Mouse (Mus musculus): ENCODE measurements around the gene Fgd1. TPM values are rescaled to one million over a fixed set of nuclear protein-coding genes. Genes with fewer than 3 reads are reported as not detected.

Fgd1 gene
- 1.8 and 2.2 TPM in 2 replicates for polyA plus RNA-seq (2015; fragmentation: Nextera tagmentation; extraction: Ambion mirVana)

- H3K4me1 ChIP-seq (replicated peaks), result no peaks in the 10 kb centered on the region
- peak within 1 kb of the TSS; percentile 66 for H3K4me2 ChIP-seq
- WGBS (ENCODE audit: insufficient replicate concordance), result 84% methylated on average over 8 of the region's 8 CpGs
- peak within 1 kb of the TSS; percentile 64 for H3K9ac ChIP-seq
- H3K36me3 ChIP-seq, result no peaks in the 10 kb centered on the region
- H3K27me3 ChIP-seq, result peaks cover 47% of the 10 kb centered on the region
- no peaks in the 10 kb centered on the region for H3K9me3 ChIP-seq (replicated peaks)
- peak within 1 kb of the TSS; percentile 23; the same call in 1 of the 2 replicates for H3K27ac ChIP-seq
- peak within 1 kb of the TSS; percentile 60 for H3K4me3 ChIP-seq (replicated peaks)
- DNase-seq (no peak), ATAC-seq (ENCODE audit: low read depth) (no peak)
Measured at GRCm38 (mm10) chrX:151045850-151046249, at the start of gene Fgd1. Gene Fgd1 (plus strand): TSS chrX:151046150.

- Histone ChIP-seq H3K4me3 (replicated peaks) (no peak overlapping the region), H3K9me3 (replicated peaks) (no peaks in the 10 kb centered on the region), H3K4me2 (no peak overlapping the region), H3K36me3 (peaks cover 64% of the 10 kb centered on the region), H3K9ac (no peak overlapping the region), H3K4me1 (replicated peaks) (no peaks in the 10 kb centered on the region), H3K27me3 (no peaks in the 10 kb centered on the region), H3K27ac (no peak overlapping the region)
- no peak for DNase-seq
- no peak for ATAC-seq (ENCODE audit: low read depth)
- 65% methylated on average over 3 of the region's 3 CpGs for WGBS (ENCODE audit: insufficient replicate concordance)
Measured at GRCm38 (mm10) chrX:150996775-150997174, 49.2 kb upstream of the Fgd1 start.

- Histone ChIP-seq H3K27me3 (no peaks in the 10 kb centered on the region), H3K4me3 (replicated peaks) (peak within 1 kb of the TSS; percentile 64), H3K27ac (peak within 1 kb of the TSS; percentile 34; the same call in 1 of the 2 replicates), H3K9me3 (replicated peaks) (no peaks in the 10 kb centered on the region), H3K4me2 (peak within 1 kb of the TSS; percentile 68), H3K4me1 (replicated peaks) (peaks cover 19% of the 10 kb centered on the region), H3K9ac (peak within 1 kb of the TSS; percentile 66), H3K36me3 (peaks cover 7% of the 10 kb centered on the region; the same call in 1 of the 2 replicates)
- peak; percentile 85 for DNase-seq
- WGBS (ENCODE audit: insufficient replicate concordance), result 14% methylated on average over 43 of the region's 43 CpGs
- ATAC-seq (ENCODE audit: low read depth), result peak; percentile 95
Measured at GRCm38 (mm10) chrX:151016938-151017877, 28.7 kb upstream of the Fgd1 start, which contains the start of gene Gnl3l. Gene Gnl3l (minus strand): TSS chrX:151017322.

- Histone ChIP-seq H3K4me3 (replicated peaks) (peak overlapping the region; percentile 64), H3K4me1 (replicated peaks) (peaks cover 19% of the 10 kb centered on the region), H3K36me3 (peaks cover 7% of the 10 kb centered on the region; the same call in 1 of the 2 replicates), H3K27ac (no peak overlapping the region; the same call in 1 of the 2 replicates), H3K9ac (peak overlapping the region; percentile 47; the same call in 1 of the 2 replicates), H3K9me3 (replicated peaks) (no peaks in the 10 kb centered on the region), H3K4me2 (peak overlapping the region; percentile 68), H3K27me3 (no peaks in the 10 kb centered on the region)
- DNase-seq (no peak), ATAC-seq (ENCODE audit: low read depth) (no peak)
- WGBS (ENCODE audit: insufficient replicate concordance), result 1% methylated on average over 3 of the region's 3 CpGs
Measured at GRCm38 (mm10) chrX:151017897-151018296, 28.1 kb upstream of the Fgd1 start.

GRCm38 (mm10) chrX:151018798-151019197 lies 27.2 kb upstream of the Fgd1 start:
- no peak overlapping the region for H3K27ac ChIP-seq
- H3K27me3 ChIP-seq, result no peaks in the 10 kb centered on the region
- WGBS (ENCODE audit: insufficient replicate concordance), result 50% methylated on average over 3 of the region's 3 CpGs
- H3K4me2 ChIP-seq, result no peak overlapping the region
- H3K9ac ChIP-seq, result no peak overlapping the region
- H3K9me3 ChIP-seq (replicated peaks), result no peaks in the 10 kb centered on the region
- H3K36me3 ChIP-seq, result peaks cover 3% of the 10 kb centered on the region; the same call in 1 of the 2 replicates
- DNase-seq, result peak; percentile 0
- no peak for ATAC-seq (ENCODE audit: low read depth)
- peaks cover 19% of the 10 kb centered on the region for H3K4me1 ChIP-seq (replicated peaks)
- H3K4me3 ChIP-seq (replicated peaks), result no peak overlapping the region

- H3K4me3 ChIP-seq (replicated peaks), result no peak overlapping the region
- no peaks in the 10 kb centered on the region for H3K36me3 ChIP-seq
- DNase-seq (no peak), ATAC-seq (ENCODE audit: low read depth) (no peak)
- no peak overlapping the region for H3K9ac ChIP-seq
- no peak overlapping the region for H3K4me2 ChIP-seq
- H3K4me1 ChIP-seq (replicated peaks), result no peaks in the 10 kb centered on the region
- no peaks in the 10 kb centered on the region for H3K9me3 ChIP-seq (replicated peaks)
- 45% methylated on average over 3 of the region's 3 CpGs for WGBS (ENCODE audit: insufficient replicate concordance)
- no peak overlapping the region for H3K27ac ChIP-seq
- peaks cover 3% of the 10 kb centered on the region; the same call in 1 of the 2 replicates for H3K27me3 ChIP-seq
Measured at GRCm38 (mm10) chrX:151031400-151031799, 14.6 kb upstream of the Fgd1 start.

GRCm38 (mm10) chrX:151041223-151041622 lies 4.7 kb upstream of the Fgd1 start:
- 55% methylated on average over 5 of the region's 5 CpGs for WGBS (ENCODE audit: insufficient replicate concordance)
- no peak for ATAC-seq (ENCODE audit: low read depth)
- DNase-seq, result no peak
- Histone ChIP-seq H3K4me2 (no peak overlapping the region), H3K9me3 (replicated peaks) (no peaks in the 10 kb centered on the region), H3K4me3 (replicated peaks) (no peak overlapping the region), H3K27ac (no peak overlapping the region), H3K4me1 (replicated peaks) (no peaks in the 10 kb centered on the region), H3K36me3 (no peaks in the 10 kb centered on the region), H3K9ac (no peak overlapping the region), H3K27me3 (peaks cover 12% of the 10 kb centered on the region)

GRCm38 (mm10) chrX:151046321-151046720 lies 371 bp downstream of the Fgd1 start:
- Histone ChIP-seq H3K27ac (no peak overlapping the region), H3K4me3 (replicated peaks) (no peak overlapping the region), H3K9me3 (replicated peaks) (no peaks in the 10 kb centered on the region), H3K9ac (no peak overlapping the region), H3K36me3 (no peaks in the 10 kb centered on the region), H3K4me1 (replicated peaks) (no peaks in the 10 kb centered on the region), H3K27me3 (peaks cover 47% of the 10 kb centered on the region), H3K4me2 (peak overlapping the region; percentile 66)
- DNase-seq, result no peak
- ATAC-seq (ENCODE audit: low read depth), result no peak
- WGBS (ENCODE audit: insufficient replicate concordance), result 51% methylated on average over 11 of the region's 11 CpGs

- 17% methylated on average over 52 of the region's 62 CpGs for WGBS (ENCODE audit: insufficient replicate concordance)
- Histone ChIP-seq H3K4me2 (peak overlapping the region; percentile 66), H3K36me3 (no peaks in the 10 kb centered on the region), H3K27ac (peak overlapping the region; percentile 23; the same call in 1 of the 2 replicates), H3K4me3 (replicated peaks) (peak overlapping the region; percentile 60), H3K27me3 (peaks cover 47% of the 10 kb centered on the region), H3K9me3 (replicated peaks) (no peaks in the 10 kb centered on the region), H3K4me1 (replicated peaks) (no peaks in the 10 kb centered on the region), H3K9ac (peak overlapping the region; percentile 64)
- peak; percentile 29 for DNase-seq
- peak; percentile 62 for ATAC-seq (ENCODE audit: low read depth)
Measured at GRCm38 (mm10) chrX:151046777-151047430, 954 bp downstream of the Fgd1 start.

GRCm38 (mm10) chrX:151047431-151048058 lies 1.6 kb downstream of the Fgd1 start:
- WGBS (ENCODE audit: insufficient replicate concordance), result 12% methylated on average over 50 of the region's 56 CpGs
- Histone ChIP-seq H3K9ac (peak overlapping the region; percentile 64), H3K27me3 (peaks cover 47% of the 10 kb centered on the region), H3K4me2 (peak overlapping the region; percentile 66), H3K9me3 (replicated peaks) (no peaks in the 10 kb centered on the region), H3K4me1 (replicated peaks) (no peaks in the 10 kb centered on the region), H3K27ac (peak overlapping the region; percentile 23; the same call in 1 of the 2 replicates), H3K36me3 (no peaks in the 10 kb centered on the region), H3K4me3 (replicated peaks) (peak overlapping the region; percentile 60)
- no peak for DNase-seq
- ATAC-seq (ENCODE audit: low read depth), result 0 out of 2 replicates have a peak, but pooled peaks have one; percentile 24
